Mouse (Mus musculus) megakaryocyte, embryonic 14.5 days (primary cell): ENCODE measurements at regions not wholly inside any gene's neighbourhood (a gene's known extent, or its start where the extent isn't known, plus 50 kb on each side); places are given as distances from the start of the nearest gene placed in this dataset.

ENCODE experiments used
- H3K27me3 ChIP-seq: replicated peaks from 2 replicates; pipeline ENCODE3; 2012; ENCODE audit warnings: inconsistent platforms
- H3K36me3 ChIP-seq: replicated peaks from 2 replicates; pipeline ENCODE3; 2012; ENCODE audit warnings: low read length, inconsistent platforms, mixed read lengths
- H3K4me1 ChIP-seq: 2 replicates; pipeline ENCODE4 v1.6.1; 2012; ENCODE audit warnings: inconsistent platforms
- H3K4me3 ChIP-seq: replicated peaks from 2 replicates; pipeline ENCODE3; 2012; ENCODE audit warnings: moderate library complexity, mild to moderate bottlenecking, inconsistent platforms
- H3K9me3 ChIP-seq: 2 replicates; pipeline ENCODE4 v1.6.1; 2012; ENCODE audit warnings: inconsistent platforms
- FLI1 ChIP-seq: IDR thresholded peaks from 2 replicates; pipeline ENCODE4 v1.6.1; 2012; ENCODE audit warnings: low read length, inconsistent platforms, mixed read lengths
- GATA1 ChIP-seq: IDR thresholded peaks from 3 replicates; pipeline ENCODE4 v1.6.1; 2012; ENCODE audit warnings: mixed read lengths, low read length, inconsistent platforms, borderline replicate concordance

- TF ChIP-seq FLI1 (no peak), GATA1 (no peak)
- Histone ChIP-seq H3K27me3 (no peaks in the 10 kb centered on the region), H3K36me3 (no peaks in the 10 kb centered on the region), H3K4me1 (no peaks in the 10 kb centered on the region), H3K9me3 (no peaks in the 10 kb centered on the region), H3K4me3 (no peak overlapping the region)
These were observed 129.3 kb downstream of the Sall1 start for GRCm38 (mm10) chr8:88914657-88915056.

DNA sequence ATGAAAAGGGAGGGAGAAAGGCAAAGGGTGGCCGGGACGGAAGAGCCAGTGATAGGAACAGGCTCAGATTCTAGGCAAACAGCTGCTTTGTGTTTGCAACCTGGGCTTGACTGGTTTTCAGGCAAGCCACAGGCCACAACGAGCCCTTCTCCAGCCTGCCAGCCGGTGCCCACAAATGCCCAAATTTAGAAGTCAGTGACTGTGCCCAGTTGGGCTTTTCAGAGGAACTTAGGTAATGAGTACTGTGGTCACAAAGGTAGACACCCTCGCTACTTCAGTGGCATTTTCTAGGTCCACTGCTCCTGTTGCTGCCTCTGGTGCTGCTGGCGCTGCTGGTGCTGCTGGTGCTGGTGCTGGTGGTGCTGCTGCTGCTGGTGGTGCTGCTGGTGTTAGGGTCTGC is 129.8 kb downstream of the Sall1 start:
- H3K36me3 ChIP-seq = no peaks in the 10 kb centered on the region
- H3K4me1 ChIP-seq = no peaks in the 10 kb centered on the region
- H3K9me3 ChIP-seq = no peaks in the 10 kb centered on the region
- no peak for TF ChIP-seq GATA1
- no peak for TF ChIP-seq FLI1
- no peaks in the 10 kb centered on the region for H3K27me3 ChIP-seq
- H3K4me3 ChIP-seq = no peak overlapping the region

- Histone ChIP-seq H3K9me3 (no peaks in the 10 kb centered on the region), H3K36me3 (no peaks in the 10 kb centered on the region), H3K4me3 (no peak overlapping the region), H3K27me3 (no peaks in the 10 kb centered on the region), H3K4me1 (no peaks in the 10 kb centered on the region)
- TF ChIP-seq FLI1 (no peak), GATA1 (no peak)
These were observed 137.7 kb downstream of the Sall1 start for GRCm38 (mm10) chr8:88906244-88906643.

GRCm38 (mm10) chr8:88903094-88903493 is 140.9 kb downstream of the Sall1 start:
- Histone ChIP-seq H3K36me3 (no peaks in the 10 kb centered on the region), H3K27me3 (no peaks in the 10 kb centered on the region), H3K4me3 (no peak overlapping the region), H3K9me3 (no peaks in the 10 kb centered on the region), H3K4me1 (no peaks in the 10 kb centered on the region)
- TF ChIP-seq GATA1 (no peak), FLI1 (no peak)

GRCm38 (mm10) chr8:88883751-88884390 is 160.1 kb downstream of the Sall1 start:
- TF ChIP-seq GATA1 (no peak), FLI1 (no peak)

DNA sequence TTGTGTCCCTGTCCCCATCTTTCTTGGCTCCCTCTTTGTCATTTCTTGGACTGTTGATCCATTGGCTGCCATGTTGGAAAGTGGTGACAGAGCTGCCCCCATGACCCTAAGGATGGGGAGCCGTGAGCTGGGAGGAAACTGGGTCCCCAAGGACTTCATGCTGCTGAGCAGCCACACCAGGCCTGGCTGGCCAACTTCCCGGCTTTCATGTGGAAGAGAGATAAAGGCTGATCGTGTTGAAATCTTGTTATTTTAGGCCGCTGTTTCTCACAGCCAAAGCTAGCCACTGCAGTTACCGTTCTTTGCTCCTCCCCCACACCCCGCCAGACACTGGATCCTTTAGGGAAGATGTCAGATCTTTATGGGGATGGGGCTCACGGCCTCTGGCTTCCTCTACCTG is 164.1 kb downstream of the Sall1 start:
- Histone ChIP-seq H3K9me3 (no peaks in the 10 kb centered on the region), H3K36me3 (no peaks in the 10 kb centered on the region), H3K27me3 (no peaks in the 10 kb centered on the region), H3K4me3 (no peak overlapping the region), H3K4me1 (no peaks in the 10 kb centered on the region)
- TF ChIP-seq FLI1 (no peak), GATA1 (no peak)

More at GRCm38 (mm10) chr8:88883751-88884390, 160.1 kb downstream of the Sall1 start:
- Histone ChIP-seq H3K4me3 (no peak overlapping the region), H3K4me1 (no peaks in the 10 kb centered on the region), H3K27me3 (no peaks in the 10 kb centered on the region), H3K36me3 (no peaks in the 10 kb centered on the region), H3K9me3 (no peaks in the 10 kb centered on the region)

GRCm38 (mm10) chr8:88877921-88878320 is 166.0 kb downstream of the Sall1 start:
- Histone ChIP-seq H3K36me3 (no peaks in the 10 kb centered on the region), H3K9me3 (no peaks in the 10 kb centered on the region), H3K4me3 (no peak overlapping the region), H3K27me3 (no peaks in the 10 kb centered on the region), H3K4me1 (no peaks in the 10 kb centered on the region)
- no peak for TF ChIP-seq GATA1
- no peak for TF ChIP-seq FLI1

- Histone ChIP-seq H3K9me3 (no peaks in the 10 kb centered on the region; the same call in 1 of the 2 replicates), H3K4me3 (no peak overlapping the region), H3K36me3 (no peaks in the 10 kb centered on the region), H3K27me3 (no peaks in the 10 kb centered on the region), H3K4me1 (no peaks in the 10 kb centered on the region)
- no peak for TF ChIP-seq FLI1
- no peak for TF ChIP-seq GATA1
These were observed 166.1 kb downstream of the Cyld start for GRCm38 (mm10) chr8:88862846-88863455.

DNA sequence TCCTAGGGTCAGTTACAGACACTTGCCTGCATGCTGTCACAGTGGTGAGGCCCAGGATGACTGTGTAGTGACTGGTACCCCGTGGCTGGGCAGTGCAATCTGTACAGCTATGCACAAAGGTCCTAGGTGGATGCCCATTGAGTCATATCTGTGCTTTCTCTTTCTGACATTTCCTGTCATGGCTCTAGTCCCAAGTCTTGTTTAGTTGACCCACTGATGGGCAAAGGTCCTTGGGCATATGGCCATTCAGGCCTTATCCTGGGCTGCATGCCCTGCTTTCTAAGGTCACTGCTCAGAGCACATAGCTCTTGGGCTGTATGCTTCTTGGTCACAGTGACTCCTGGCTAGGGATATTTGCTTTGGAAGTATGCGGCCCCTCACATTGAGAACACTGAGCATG is 160.4 kb downstream of the Cyld start:
- Histone ChIP-seq H3K9me3 (peaks cover 12% of the 10 kb centered on the region), H3K4me3 (no peak overlapping the region), H3K4me1 (no peaks in the 10 kb centered on the region), H3K27me3 (no peaks in the 10 kb centered on the region), H3K36me3 (no peaks in the 10 kb centered on the region)
- TF ChIP-seq FLI1 = no peak
- no peak for TF ChIP-seq GATA1

DNA sequence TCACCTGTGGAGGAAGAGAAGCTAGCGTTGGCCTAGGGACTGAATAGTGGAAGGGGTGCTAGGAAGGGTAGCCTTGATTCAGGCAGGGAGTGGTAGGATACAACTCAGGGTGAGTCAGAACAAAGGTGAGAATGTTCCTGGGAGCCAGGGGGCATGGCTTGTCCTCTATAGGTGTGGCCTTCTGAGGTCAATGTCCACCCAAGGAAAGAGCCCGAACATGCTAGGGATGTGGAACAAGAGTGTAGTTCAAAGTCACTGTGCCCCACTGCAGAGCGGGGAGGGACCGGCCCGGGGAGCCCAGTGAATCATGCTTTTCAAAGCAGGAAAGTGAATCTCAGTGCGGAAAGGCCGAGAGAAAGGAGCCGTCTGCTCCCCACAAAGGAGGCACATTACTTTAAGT is 156.4 kb downstream of the Cyld start:
- Histone ChIP-seq H3K9me3 (peaks cover 16% of the 10 kb centered on the region), H3K4me1 (no peaks in the 10 kb centered on the region), H3K4me3 (no peak overlapping the region), H3K36me3 (no peaks in the 10 kb centered on the region), H3K27me3 (no peaks in the 10 kb centered on the region)
- no peak for TF ChIP-seq FLI1
- no peak for TF ChIP-seq GATA1

- Histone ChIP-seq H3K9me3 (no peaks in the 10 kb centered on the region), H3K27me3 (no peaks in the 10 kb centered on the region), H3K36me3 (no peaks in the 10 kb centered on the region), H3K4me1 (no peaks in the 10 kb centered on the region), H3K4me3 (no peak overlapping the region)
- TF ChIP-seq FLI1 = no peak
- TF ChIP-seq GATA1 = no peak
These were observed 149.1 kb downstream of the Cyld start for GRCm38 (mm10) chr8:88845916-88846315.
